Mouse (Mus musculus): ENCODE measurements around the gene Nkx1-2.

The Nkx1-2 gene

DNA sequence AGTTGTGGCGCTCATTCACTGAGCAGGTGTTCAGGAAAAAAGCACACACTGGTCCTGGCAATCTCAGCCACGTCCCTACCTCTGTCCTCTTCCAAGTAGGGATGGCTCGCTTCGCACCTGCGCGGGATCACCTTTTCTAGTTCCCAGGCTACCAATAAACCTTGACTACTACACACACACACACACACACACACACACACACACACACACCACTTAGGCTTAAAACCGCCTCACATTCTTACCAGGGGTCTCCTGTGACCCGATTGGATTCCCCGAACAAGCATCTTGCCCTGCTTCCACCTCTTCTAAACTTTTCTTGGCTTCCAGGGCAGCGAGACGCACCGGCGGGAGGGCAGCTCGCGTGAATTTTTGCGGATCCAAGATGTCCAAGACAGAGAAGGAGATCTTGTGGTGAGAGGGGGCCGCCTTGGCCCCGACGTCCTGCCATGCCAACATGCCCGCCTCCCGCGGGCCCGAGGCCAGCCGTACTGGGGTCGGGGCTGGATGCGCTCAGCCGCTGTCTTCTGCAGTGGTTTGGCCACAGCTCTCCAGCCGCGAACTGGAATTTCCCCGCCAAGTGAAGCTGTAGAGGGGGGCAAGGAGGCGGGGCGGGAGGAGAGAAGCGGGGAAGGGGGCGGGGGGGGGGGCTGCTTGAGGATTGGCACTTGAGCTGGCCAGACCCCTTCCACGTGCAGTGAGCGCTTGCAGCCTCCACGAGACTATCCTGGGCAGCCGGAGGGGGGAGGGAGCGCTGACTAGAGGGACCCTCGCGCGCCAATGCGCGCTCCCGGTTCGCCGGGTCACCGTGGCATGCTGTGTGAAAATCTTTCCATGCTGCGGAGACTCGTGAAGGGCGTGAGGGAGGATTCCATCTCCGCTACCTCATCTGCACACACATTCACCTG, at the start of gene Nkx1-2:
Gene Nkx1-2 (minus strand): TSS at position 567 of the 905 bp plus-strand sequence.
- DNase-seq (ENCODE audit: low spot score): no peak

GRCm38 (mm10) chr7:132646514-132646913, 47.1 kb upstream of the Nkx1-2 start:
- DNase-seq (ENCODE audit: low spot score): no peak

DNA sequence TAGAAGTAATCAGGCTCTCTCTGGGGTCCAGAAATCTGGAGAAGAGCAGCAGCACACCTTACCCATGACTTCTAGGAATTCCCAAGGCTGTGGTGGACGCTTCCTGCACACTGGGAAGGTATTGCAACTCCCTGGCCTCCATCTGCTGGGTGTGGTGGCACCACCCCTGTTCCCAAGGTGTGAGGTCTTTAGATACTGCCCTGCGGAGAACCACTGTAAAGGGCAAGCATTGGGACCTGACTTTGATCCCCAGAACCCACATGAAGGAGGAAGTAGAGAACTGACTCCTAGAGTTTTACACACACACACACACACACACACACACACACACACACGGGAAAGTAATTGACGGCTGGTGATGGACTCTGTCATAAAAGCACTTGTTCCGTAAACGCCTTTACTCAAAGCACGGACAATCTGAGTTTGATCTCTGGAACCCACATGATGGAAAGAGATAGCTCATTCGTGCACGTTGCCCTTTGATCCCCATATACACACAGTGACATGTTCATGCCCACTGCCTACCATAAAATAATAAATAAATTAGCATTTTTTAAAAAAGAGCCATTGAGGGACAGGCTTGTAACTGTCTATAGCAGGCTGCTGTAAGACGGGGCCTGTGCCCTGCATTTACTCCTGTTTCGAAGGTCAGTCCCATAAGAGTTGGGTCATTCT, 45.3 kb upstream of the Nkx1-2 start:
- DNase-seq (ENCODE audit: low spot score): no peak

DNA sequence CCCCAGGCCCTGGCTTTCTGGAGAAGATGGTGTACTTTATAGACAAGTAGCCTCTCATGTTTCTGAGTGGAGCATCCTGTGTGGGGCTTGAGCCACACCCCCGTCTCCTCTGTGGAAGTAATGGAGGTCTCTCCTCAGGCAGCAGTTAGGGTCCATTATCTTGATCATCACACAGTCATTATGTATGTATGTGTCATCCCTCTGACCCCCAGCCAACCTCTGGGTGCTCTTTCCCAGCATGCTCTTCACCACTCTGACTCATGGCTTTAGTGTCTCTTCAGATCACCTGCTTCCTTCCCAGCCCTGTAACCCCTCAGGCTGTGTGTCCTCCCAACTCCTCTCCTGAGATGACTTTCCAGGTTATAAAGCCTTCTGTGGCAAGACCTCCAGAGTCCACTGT, 42.2 kb upstream of the Nkx1-2 start:
- no peak for DNase-seq (ENCODE audit: low spot score)

DNA sequence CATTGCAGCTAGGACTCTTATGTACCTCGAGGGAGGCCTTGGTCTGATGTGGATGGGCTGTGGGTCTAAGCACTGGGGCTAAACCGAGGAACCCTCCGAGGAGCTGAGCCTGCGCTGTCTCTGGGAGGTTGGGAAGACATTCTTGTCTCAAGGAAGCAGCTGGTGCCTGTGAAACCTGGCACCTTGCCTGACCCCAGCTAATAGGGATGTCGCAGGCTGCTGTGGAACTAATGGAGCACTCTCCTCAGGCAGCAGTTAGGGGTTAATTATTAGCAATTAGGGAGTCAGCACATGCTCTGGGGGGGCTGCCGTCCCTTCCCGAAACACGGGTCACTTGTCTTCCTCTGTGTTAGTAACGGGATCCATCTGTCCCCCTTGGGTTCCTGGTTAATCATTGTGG, 41.5 kb upstream of the Nkx1-2 start:
- DNase-seq (ENCODE audit: low spot score): no peak

GRCm38 (mm10) chr7:132638446-132639087, 39.1 kb upstream of the Nkx1-2 start:
- DNase-seq (ENCODE audit: low spot score): peak; percentile 65

- no peak for DNase-seq (ENCODE audit: low spot score)
Observed at GRCm38 (mm10) chr7:132637292-132637691, 37.9 kb upstream of the Nkx1-2 start.

DNA sequence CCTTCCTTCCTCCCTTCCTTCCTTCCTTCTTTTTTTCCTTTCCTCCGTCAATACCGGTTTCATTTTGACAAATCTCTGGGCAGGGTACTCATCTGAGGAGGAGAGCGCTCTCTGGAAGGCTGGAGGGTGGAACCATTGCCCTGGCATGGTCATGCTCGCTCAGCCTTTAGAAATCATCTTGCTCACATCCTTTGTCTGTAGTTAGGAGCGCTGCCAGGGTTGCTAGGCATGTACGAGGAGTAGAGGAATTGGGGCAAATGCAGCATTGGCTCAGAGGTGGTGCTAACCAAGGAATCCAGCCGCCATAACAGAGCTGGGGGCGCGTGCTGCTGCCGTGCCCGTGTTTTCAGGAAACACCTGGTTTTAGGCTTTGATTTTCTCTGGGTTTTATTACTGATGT, 31.9 kb upstream of the Nkx1-2 start:
- DNase-seq (ENCODE audit: low spot score): peak; percentile 65

- DNase-seq (ENCODE audit: low spot score): no peak
Observed at GRCm38 (mm10) chr7:132627448-132627847, 28.0 kb upstream of the Nkx1-2 start.

DNA sequence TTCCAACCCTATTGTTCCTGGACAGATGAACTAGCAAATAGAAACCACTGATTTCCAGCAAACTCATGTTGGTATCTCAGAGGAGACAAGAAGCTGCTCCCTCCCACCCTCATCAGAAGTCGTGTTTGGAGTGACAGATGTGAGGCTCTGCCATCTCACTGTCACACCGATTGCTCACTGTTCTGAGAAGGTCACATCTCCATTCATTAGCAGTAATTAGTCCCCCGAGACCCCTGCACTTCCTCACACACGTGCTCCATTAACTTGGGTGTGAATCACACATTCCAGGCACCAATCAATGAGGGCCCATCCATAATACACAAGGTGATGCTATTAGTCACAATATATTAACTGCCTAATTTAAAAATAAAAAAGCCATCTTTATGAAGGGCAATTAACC, 26.7 kb upstream of the Nkx1-2 start:
- DNase-seq (ENCODE audit: low spot score): no peak

- DNase-seq (ENCODE audit: low spot score): no peak
Observed at GRCm38 (mm10) chr7:132624161-132624560, 24.7 kb upstream of the Nkx1-2 start.

GRCm38 (mm10) chr7:132619975-132620918, 20.8 kb upstream of the Nkx1-2 start:
- no peak for DNase-seq (ENCODE audit: low spot score)

- no peak for DNase-seq (ENCODE audit: low spot score)
Observed at GRCm38 (mm10) chr7:132619549-132619948, 20.1 kb upstream of the Nkx1-2 start.

- no peak for DNase-seq (ENCODE audit: low spot score)
Observed at GRCm38 (mm10) chr7:132617021-132617564, 17.7 kb upstream of the Nkx1-2 start.

DNA sequence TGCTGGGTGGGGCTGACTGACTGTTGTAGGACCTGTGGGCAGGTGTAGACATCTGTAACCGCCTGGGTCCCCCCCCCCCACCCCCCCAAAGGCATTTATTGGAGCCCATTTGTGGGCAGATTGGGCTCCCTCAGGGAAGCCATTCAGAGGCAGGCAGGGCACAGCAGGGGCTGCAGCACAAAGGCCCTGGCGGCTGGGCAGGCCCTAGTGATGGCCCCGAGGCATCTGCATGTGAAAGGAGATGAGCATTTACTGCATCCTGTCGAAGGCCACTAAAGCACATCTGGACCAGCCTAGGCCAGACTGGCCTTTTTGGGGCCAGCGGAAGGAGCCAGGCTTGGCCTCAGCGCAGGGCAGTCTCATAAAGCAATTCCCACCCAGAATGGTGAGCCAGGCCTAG, 17.0 kb upstream of the Nkx1-2 start:
- DNase-seq (ENCODE audit: low spot score): no peak

- no peak for DNase-seq (ENCODE audit: low spot score)
Observed at GRCm38 (mm10) chr7:132615346-132615745, 15.9 kb upstream of the Nkx1-2 start.

DNA sequence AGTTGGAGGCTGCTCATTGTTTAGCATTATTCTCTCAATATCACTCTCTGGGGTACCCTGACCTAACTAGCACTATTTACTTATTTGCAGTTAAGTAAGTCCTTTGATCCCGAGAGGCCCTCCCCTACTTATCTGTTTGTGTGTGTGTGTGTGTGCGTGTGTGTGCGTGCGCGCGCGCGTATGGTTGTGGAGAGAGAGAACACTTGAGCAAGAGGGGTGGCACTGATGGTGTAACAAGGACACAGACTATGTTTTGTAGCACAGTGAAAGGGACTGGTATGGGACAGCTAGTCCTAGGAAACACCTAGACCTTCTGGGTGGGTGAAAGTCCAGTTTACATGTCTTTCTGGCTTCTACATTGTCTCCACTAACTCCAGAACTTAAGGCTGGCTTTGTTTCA, 12.1 kb upstream of the Nkx1-2 start:
- no peak for DNase-seq (ENCODE audit: low spot score)

GRCm38 (mm10) chr7:132610468-132611318, 11.3 kb upstream of the Nkx1-2 start, which contains the start of gene Lhpp:
Lhpp (plus strand) TSS chr7:132610638.
- DNase-seq (ENCODE audit: low spot score): peak; percentile 80

GRCm38 (mm10) chr7:132608316-132609020, 9.0 kb upstream of the Nkx1-2 start:
- DNase-seq (ENCODE audit: low spot score): no peak

DNA sequence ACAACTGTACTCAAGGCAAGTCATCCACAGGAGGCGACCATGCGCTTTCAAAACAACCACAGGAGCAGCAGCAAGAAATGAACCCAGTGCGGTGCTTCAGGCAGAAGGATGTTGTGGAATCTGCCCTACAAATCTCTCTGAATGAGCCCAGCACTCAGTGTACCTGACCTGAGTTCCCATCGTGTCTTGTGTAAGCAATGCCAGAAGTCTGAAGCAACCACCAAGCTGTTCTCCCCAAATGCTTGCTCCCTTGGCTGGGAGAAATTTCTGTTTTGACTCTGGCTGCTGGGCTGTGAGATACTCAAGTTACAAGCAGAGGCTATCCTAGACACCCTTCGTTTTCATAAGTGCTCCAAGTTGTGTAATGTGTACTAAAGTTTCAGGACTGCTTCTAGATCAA, 6.3 kb upstream of the Nkx1-2 start:
- no peak for DNase-seq (ENCODE audit: low spot score)

All from layer of hippocampus, adult 11-12 months (tissue).